Mouse (Mus musculus) inflammation-experienced regulatory T-cells, adult 6 months (primary cell): ENCODE data around the gene Foxf1. TPM values are rescaled to one million over a fixed set of nuclear protein-coding genes. Genes with fewer than 3 reads are reported as not detected.

Experiments used
- ATAC-seq: one replicate; pipeline ENCODE4 v1.8.0; 2017
- polyA plus RNA-seq, 3 experiments: library from polyadenylated mRNA; unstranded; fragments of 100-300 nt; shearing (Covaris generic); gene quantifications; one replicate each; pipeline ENCODE4 v1.2.1; 2017

Foxf1 gene
- polyA plus RNA-seq: under 1 TPM in 1 of 3 experiments, not detected in 2; 0.46 TPM

DNA sequence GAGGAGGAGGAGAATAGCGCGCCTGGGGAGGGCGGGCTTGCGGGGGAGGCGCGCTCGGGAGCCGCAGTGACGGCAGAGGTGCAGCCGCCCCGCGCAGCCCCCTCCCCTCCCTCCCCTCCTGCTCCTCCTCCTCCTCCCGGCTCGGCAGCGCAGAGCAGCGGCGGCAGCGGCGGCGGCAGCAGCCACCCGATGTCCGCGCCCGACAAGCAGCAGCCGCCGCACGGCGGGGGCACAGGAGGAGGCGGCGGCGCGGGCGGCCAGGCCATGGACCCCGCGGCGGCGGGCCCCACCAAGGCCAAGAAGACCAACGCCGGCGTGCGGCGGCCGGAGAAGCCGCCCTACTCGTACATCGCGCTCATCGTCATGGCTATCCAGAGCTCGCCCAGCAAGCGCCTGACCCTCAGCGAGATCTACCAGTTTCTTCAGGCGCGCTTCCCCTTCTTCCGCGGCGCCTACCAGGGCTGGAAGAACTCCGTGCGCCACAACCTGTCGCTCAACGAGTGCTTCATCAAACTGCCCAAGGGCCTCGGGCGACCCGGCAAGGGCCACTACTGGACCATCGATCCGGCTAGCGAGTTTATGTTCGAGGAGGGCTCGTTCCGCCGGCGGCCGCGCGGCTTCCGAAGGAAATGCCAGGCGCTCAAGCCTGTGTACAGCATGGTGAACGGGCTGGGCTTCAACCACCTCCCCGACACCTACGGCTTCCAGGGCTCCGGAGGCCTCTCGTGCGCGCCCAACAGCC, at the start of gene Foxf1:
Gene Foxf1, plus strand, starts transcription at position 177 of the 742 bp plus-strand sequence.
- ATAC-seq: no peak

DNA sequence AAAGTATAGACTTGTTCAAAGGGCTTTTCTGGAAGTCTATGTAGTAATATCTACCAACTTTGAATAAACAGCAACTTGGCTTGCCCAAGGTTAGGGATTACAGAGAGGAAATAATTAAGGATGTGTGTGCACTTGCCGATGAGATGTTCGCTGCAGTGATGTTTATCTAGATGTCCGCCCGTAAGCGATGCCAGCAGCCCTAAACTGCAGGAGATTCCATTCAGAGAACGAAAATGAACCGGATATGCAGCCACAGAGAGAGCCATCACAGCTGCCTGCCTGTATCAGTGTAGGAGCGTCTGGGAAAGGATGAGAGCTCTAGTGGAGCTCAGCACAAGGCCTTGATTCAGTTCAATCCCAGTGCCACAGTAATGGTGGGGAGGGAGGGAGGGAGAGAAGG, 48.6 kb upstream of the Foxf1 start:
- ATAC-seq: no peak

DNA sequence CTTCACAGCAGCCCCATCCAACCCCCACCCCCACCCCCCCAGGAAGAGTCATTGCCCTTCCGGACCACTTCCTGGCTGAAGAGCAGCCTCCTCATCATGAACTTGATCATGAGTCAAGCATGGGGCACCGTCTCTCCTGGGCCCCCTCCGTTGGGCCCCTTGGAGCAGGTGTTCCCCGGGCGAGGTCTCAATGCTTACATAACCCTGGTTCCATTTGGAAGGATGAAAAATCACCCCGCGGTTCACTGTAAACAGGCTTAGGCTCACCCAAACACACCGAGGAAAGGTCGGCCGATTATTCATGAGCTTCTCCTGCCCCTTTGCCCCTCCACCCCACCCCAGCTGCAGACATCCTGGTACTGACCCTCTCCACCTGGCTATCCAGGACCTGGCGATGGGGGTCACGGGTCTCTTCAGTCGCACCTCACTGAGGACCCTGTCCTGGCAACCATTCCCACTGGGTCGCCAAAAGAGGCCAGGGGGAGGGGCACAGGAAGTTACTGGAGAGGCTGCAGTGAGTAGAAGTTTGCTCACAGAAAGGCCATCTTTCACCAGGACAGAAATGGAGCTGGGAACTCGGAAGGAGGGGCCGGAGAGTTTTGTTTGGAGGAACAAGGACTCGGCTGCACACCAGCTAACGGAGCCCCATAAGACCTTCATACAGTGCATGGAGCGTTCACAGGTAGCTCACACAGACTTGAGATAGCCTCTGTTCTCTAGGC, 40.3 kb upstream of the Foxf1 start:
- no peak for ATAC-seq

DNA sequence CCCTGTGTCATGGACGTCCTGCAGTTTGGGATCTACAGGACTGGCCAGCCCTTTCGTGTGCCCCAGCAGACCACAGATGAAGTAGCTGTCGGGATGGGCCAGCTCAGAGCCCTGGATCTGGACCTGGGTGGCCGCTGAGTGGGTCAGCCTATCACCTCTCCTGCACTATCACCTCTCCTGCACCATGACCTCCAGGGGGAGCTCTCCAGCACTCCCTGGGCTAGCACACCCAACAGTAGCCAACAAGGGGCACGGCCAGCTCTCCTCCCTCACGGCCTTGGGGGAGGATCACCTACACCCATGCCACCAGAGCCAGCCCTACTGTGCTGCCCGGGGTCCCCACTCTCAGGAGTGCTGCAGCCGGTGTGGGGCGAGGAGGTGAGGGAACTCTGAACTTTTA, 36.7 kb upstream of the Foxf1 start:
- no peak for ATAC-seq

DNA sequence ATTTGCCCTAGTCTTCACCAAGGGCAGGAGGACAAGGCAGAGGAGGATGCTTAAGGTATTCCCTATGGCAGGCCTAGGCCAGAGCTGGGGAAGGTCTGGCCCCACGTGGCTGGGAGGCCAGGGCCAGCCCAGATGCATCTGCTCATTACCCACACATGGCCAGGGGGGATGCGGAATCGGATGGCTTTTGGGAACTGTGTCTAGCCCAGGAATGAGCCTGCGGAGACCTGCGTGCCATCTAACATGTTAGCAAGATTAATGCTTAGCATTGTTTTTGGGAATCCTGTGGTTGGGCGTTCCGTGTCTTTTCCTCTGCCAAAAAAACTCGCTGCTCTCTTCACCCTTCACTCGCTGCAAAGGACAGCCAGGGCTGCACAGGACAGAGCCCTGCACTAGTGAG, 26.1 kb upstream of the Foxf1 start:
- ATAC-seq: no peak

DNA sequence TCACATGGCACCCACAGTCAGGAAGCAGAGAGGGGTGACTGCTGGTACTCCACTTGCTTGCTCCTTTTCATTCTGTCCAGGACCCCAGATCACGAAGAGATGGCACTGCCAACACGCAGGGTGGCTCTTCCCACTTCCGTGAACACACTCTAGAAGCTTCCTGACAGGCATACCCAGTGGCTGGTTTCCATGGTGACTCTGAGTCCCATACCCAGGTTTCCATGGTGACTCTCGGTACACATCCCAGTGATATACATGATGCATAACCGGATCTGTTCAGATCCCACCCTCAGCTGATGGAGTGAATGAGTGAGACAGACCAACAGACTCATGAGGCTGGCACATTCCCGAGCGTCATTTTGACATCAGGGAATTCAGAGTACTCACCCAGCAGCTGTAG, 25.1 kb upstream of the Foxf1 start:
- ATAC-seq: no peak

DNA sequence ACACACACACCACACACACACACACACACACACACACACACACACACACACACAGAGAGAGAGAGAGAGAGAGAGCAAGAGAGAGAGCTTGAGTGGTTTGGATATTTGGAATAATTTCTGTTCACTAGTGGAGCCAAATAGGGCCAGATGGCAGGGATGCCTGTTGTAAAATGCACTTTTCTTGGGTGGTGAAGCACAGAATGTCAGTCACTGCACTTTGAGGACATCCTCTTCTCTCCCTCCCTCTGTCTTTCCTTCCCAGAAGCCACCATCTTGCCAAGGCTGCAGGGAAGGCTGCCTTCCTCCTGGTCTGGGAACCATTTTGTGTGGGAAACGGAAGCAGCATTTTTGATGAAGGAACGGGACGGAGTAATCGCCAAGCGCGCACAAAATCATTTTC, 21.7 kb upstream of the Foxf1 start:
- no peak for ATAC-seq

DNA sequence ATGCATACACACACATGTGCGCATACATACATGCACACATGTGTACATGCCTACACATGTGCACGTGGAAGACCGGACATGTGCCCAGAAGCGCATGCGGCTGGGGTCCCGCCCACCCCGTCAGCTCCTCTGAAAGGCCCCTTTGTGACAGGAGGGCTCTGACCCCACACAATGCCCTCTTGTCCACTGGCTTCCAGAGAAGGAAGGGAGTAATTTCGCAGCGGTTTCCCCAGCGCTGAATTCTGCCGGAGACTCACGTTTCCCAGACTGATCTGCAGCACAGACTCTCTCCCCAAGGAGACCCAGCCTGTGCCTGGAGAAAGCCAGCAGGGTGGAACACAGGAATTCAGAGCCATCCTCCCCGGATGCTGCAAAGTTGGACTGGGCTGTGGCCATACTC, 20.5 kb upstream of the Foxf1 start:
- no peak for ATAC-seq

DNA sequence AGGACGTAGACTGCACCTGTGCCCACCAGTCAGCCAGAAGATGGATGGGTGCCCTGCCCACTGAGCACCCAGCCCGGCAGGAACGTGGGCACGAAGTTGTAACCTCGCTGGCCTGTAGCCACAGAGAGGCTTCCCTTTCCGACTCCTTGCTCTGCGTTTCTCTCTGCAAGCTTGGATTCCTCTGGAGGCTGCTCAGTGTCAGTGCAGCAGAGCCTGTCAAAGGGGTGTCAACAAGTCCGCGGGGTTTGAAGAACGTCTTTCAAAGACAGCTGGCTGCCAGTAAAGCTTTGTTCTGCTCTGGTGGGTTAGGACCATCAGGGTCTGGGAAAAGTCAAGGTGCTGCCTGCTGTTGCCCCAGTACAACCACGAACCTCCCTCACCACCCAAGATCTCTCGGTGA, 12.7 kb upstream of the Foxf1 start:
- ATAC-seq: no peak

DNA sequence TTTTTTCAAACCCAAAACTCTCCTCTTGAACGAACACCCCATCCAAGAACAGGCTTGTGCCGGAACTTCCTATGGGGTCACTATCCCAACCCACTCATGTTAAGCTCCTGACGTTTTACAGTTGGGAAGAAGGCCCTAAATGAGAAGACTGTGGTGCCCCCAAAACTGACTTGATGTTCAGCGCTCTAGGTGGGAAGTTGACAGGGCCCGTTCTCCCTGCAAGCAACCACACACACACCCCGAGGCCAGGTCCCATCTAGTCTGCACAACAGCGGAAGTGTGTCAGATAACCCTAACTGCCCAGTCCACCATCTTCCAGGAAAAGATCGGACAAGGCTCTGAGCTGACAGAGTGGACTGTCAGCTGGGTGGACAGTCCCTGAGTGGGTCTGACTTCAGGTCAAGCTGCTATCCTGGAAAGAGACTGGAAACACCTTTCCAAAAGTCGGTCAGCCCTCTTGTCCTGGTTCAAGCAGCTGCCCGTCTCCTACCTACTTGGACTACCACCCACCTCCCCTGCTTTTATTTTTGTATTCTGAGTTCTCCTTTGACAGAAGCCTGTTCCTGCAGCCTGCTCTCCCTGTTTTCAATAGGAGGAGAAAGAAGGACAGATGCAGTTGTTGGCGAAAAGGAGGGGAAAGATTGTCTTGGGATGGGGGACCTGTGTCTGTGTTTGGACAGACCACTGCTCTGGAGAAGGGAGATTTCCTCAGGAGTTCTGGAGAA, 11.6 kb upstream of the Foxf1 start:
- no peak for ATAC-seq

DNA sequence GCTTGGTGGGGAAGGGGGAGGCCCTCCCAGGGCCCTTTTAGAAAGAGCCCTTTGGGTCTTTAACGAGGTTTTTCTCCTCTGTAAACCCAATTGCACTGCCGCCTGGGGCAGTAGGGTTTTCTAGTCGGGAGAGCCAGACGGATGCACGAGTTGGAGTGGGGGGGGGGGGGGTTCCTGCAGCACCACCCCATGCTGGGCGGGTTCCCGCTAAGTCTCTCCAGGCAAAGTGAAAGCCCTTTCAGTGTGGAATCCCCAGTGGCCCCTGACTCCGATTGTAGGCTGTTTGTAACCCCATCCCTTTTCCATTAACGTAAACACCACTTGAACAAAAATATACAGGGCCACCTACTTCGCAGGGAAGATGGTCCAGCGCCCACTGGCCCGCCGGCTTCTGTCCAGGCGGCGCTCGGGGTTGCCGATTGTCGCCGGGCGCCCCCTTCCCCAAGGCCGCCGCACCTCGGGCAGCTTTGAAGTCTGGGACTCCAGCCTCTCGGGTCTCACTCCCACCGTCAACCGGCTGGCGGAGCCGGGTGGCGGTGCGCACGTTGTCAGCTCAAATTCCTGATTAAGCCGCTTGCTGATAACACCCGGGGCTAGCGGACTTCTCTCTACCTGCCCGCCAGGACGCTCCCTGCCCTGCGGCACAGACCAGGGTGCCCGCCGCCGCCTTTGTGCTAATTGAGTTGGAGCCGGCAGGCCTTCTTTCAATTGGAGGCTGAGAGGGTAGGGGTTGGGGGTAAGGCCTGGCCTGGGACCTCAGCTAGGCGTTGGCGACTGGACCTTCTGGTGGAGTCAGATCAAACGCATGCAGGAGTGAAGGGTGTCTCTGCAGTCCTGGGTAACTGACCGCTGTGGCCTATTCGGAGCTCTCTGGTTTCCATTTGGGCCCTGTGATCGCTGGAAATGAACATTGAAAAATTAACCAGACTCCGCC, 10.7 kb upstream of the Foxf1 start:
- no peak for ATAC-seq

DNA sequence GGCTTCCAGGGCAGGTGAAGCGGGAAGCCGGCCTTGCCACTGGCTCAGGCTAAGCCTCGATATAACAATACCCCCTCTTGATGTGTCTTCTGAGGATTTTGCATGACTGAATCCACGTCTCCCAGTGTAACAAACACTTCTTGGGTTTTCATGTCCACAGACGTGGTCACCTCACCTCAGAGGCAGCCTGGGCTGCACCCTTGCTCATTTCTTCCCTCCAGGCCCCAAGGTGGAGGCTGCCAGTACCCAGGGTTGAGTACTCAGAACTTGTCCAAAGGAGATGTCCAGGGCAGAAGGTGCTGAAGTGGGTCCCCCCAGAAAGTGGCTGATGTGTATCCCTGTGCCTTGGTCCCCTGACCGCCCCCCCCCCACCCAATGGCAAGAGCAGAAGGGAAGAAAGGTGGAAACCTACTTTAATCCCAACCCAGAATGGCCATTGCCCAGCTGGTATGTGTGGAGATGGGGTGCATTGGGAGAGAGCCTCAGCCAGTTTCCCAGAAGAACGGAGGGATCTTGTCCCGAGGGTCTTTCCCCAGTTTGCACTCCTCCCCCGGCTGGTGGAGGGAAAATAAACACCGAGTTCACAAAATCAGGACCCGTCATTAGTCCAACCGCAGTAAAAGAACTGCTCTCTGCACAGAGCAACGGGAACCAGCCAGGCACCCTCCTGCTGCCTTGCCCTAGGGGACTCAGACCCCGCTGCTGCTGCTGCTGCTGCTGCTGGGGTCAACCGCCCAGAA, 9.9 kb upstream of the Foxf1 start:
- no peak for ATAC-seq

DNA sequence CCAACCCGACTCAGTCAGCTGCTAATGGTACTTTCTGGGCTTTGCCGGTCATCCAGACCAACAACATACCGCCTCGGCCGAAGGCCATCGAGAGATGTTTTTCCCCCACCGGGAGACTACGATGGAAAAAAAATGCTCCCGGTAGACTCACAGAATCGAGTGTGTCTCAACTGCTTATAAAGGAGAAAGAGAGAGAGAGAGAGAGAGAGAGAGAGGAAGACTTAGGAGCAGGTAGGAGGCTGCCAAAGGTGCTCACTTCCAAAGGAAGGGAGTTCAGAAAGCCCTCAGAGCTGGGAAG, 9.4 kb upstream of the Foxf1 start:
- ATAC-seq: no peak

DNA sequence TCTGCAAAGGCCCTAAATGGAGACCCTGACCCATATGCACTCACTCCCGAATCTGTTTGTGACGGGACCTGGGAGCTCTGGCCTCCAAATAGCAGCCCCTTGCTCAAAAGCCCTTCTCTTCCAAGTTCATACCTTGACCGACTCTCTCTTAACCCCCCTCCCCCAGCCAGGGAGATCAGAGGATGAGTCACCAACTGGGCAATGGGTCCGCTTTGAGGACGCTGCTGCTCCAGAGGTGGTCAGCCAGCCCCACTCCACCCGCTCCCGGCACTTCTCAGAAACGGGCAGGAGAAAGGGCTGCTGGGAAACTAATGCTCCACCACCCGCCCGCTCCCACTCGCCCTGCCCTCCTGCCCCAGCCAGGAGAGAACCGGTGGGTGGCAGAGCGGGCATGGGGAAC, 8.2 kb upstream of the Foxf1 start:
- ATAC-seq: no peak

DNA sequence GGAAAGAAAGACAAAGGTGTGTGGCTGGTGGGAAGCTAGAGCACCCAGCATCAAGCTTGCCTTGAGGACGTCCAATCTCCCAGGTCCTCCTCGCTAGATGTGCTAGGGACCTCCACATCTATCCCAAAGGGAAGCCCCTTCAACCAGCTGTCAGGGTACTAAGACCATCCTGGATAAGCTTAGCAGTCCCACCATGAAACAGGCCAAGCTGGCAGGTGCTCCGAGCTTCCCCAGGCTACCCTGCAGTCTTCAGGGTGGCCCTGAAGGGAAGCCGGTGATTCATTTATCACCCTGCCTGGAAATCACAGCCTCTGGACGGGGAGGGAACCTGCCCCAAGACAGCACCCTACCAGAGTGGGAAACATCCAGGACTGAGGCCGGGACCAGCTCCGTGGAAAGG, 7.6 kb upstream of the Foxf1 start:
- ATAC-seq: no peak

DNA sequence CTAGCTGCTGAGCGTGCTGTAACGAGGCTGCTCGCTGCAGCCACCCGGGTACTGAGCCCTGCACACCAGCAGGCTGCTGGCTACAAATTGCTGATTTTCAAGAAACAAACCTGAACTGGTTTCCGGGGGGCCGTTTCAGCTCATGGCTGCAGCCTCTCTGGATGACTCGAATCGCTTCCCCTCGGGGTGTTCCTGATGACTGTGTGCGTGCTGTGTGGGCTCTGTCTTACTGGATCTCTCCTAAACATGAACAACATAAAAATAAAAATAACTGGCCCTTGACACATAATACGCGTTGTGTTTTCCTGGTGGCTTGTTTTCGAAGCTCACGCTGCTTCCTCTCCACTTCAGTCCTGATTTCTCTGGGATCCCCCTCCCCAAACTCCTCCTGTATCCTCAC, 5.5 kb upstream of the Foxf1 start:
- no peak for ATAC-seq

DNA sequence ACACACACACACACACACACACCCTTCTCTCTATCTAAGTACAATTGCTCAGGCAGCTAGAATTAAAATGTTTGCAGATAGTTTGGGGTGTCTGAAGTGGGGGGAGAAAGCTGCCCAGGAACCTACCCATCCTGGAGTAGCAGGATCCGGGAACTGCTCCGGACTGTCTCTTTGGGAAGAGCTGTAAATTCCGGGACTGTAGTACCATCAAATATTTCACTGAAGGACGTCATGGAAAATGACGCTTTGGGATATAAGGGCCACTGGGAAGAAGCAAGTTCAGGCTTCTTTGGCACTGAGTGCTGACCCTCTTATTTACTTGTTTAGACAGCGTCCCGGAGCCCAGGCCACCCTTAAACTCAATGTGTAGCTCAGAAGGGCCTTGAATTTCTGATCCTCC, 5.0 kb upstream of the Foxf1 start:
- no peak for ATAC-seq

DNA sequence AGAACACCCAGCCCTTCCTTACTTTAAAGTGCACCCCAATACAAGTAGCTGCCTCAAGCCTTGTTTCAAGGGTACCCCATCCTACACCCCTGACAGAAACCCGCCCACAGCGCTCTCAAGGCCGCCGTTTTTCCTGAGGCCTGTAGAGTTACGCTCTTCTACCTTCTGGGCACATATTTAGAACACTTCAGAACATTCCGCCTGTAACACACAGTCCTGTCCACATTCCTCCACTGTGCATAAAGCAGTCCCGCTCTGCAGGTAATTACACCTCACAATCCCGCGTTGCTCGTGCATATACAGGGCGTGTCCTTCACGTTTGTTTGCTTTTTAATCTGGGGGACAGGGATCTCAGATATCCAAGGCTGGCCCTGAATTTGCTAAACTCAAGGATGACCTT, 4.2 kb upstream of the Foxf1 start:
- no peak for ATAC-seq

DNA sequence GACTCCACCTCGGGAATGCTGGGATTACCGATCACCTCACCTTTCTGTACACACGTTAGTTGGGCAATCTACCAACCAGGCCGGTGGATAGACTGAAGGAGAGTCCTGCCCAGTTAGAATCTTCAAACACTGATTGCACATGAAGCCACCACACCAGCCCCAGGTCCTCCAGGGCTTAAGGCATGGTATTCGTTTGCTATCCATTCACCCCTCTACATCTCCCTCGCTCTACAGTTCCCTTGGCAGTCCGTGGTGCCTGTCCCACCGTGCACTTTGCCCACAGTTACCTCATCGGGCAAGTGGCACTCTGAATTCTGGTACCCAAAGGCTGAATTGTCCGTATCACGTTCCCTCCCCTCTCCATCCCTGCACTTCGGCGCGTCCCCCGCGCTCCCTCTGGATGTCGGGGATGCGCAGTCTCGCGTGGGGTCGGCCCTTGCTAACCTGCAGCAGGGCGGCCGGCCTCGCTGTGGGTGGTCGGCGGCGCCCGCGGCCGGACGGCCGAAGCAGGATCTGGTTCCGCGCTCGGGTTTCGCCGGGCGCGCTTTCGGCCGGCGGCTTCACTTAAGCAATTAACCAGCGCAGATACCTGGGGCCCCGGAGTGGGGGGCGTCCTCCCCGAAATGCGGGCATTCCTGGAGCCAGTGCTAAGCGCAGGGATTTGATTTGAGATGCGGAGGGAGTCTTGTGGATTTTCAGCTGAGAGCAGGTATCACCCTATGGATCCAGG, 3.7 kb upstream of the Foxf1 start:
- ATAC-seq: no peak

DNA sequence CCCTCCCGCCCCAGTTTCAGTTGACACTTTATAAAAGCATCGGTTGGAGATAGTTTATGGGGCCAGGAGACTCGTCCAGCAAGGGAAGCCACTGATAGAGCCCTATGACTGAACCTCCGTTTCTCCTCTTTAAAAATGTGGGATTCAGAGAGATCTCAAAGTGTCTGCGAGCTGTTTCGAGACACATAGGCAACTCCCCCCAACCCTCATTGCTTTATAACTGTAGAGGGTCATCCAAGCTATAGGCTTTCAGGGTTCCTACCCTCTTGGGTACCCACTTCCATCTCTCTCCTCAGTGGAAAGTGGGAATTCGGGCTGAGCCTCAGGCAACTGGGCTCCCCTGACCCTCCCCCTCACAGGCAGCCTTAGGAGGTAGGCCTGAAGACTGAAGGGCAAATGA, 2.8 kb upstream of the Foxf1 start:
- no peak for ATAC-seq
